Mouse (Mus musculus): ENCODE results near the gene Hs3st4. TPM values are rescaled to one million over a fixed set of nuclear protein-coding genes. Genes with fewer than 3 reads are reported as not detected.

Gene Hs3st4
- polyA plus RNA-seq, 1 experiment, result not detected

- no peak for TF ChIP-seq GATA1 (IDR thresholded peaks at IDR 0.05; ENCODE audit: low read length)
These were observed 234.3 kb downstream of the Hs3st4 start for GRCm38 (mm10) chr7:124216921-124217320.

- no peak for TF ChIP-seq GATA1 (IDR thresholded peaks at IDR 0.05; ENCODE audit: low read length)
These were observed 237.9 kb downstream of the Hs3st4 start for GRCm38 (mm10) chr7:124220556-124220955.

GRCm38 (mm10) chr7:124237896-124238670 is 255.4 kb downstream of the Hs3st4 start:
- TF ChIP-seq GATA1 (IDR thresholded peaks at IDR 0.05; ENCODE audit: low read length), result no peak

GRCm38 (mm10) chr7:124239903-124240647 is 257.4 kb downstream of the Hs3st4 start:
- no peak for TF ChIP-seq GATA1 (IDR thresholded peaks at IDR 0.05; ENCODE audit: low read length)

- TF ChIP-seq GATA1 (IDR thresholded peaks at IDR 0.05; ENCODE audit: low read length), result no peak
These were observed 267.2 kb downstream of the Hs3st4 start for GRCm38 (mm10) chr7:124249838-124250237.

- no peak for TF ChIP-seq GATA1 (IDR thresholded peaks at IDR 0.05; ENCODE audit: low read length)
These were observed 267.9 kb downstream of the Hs3st4 start for GRCm38 (mm10) chr7:124250566-124250965.

- no peak for TF ChIP-seq GATA1 (IDR thresholded peaks at IDR 0.05; ENCODE audit: low read length)
These were observed 275.8 kb downstream of the Hs3st4 start for GRCm38 (mm10) chr7:124258419-124258818.

GRCm38 (mm10) chr7:124270734-124271133 is 288.1 kb downstream of the Hs3st4 start:
- no peak for TF ChIP-seq GATA1 (IDR thresholded peaks at IDR 0.05; ENCODE audit: low read length)

GRCm38 (mm10) chr7:124289873-124290272 is 307.2 kb downstream of the Hs3st4 start:
- no peak for TF ChIP-seq GATA1 (IDR thresholded peaks at IDR 0.05; ENCODE audit: low read length)

GRCm38 (mm10) chr7:124319451-124319850 is 336.8 kb downstream of the Hs3st4 start:
- TF ChIP-seq GATA1 (IDR thresholded peaks at IDR 0.05; ENCODE audit: low read length), result no peak

- no peak for TF ChIP-seq GATA1 (IDR thresholded peaks at IDR 0.05; ENCODE audit: low read length)
These were observed 353.0 kb downstream of the Hs3st4 start for GRCm38 (mm10) chr7:124335635-124336034.

GRCm38 (mm10) chr7:124341510-124341909 is 358.8 kb downstream of the Hs3st4 start:
- TF ChIP-seq GATA1 (IDR thresholded peaks at IDR 0.05; ENCODE audit: low read length), result no peak

- TF ChIP-seq GATA1 (IDR thresholded peaks at IDR 0.05; ENCODE audit: low read length), result no peak
These were observed 364.7 kb downstream of the Hs3st4 start for GRCm38 (mm10) chr7:124347218-124348017.

GRCm38 (mm10) chr7:124354035-124354434 is 371.4 kb downstream of the Hs3st4 start:
- no peak for TF ChIP-seq GATA1 (IDR thresholded peaks at IDR 0.05; ENCODE audit: low read length)

- TF ChIP-seq GATA1 (IDR thresholded peaks at IDR 0.05; ENCODE audit: low read length), result no peak
These were observed 375.4 kb downstream of the Hs3st4 start for GRCm38 (mm10) chr7:124358068-124358467.

- TF ChIP-seq GATA1 (IDR thresholded peaks at IDR 0.05; ENCODE audit: low read length), result no peak
These were observed 377.2 kb downstream of the Hs3st4 start for GRCm38 (mm10) chr7:124359836-124360235.
